Mouse (Mus musculus) neural tube, postnatal 0 days (tissue): ENCODE results near the gene Tnnt3. TPM values are rescaled to one million over a fixed set of nuclear protein-coding genes. Genes with fewer than 3 reads are reported as not detected.

Source experiments
- polyA plus RNA-seq: library from polyadenylated mRNA; unstranded; fragments of >200 nt; fragmentation: Nextera tagmentation; extraction: Ambion mirVana; gene quantifications from 2 replicates; pipeline ENCODE4 v1.2.1, GENCODE M21; 2015

Gene Tnnt3
- polyA plus RNA-seq: 5.2 and 7.0 TPM in 2 replicates

GRCm38 (mm10) chr7:142498575-142498974 is at the start of gene Tnnt3:
TSS of gene Tnnt3 (plus strand) at chr7:142498836.

GRCm38 (mm10) chr7:142460636-142461077 is 38.0 kb upstream of the Tnnt3 start, which contains the start of gene Lsp1:
TSS of gene Lsp1 (plus strand) at chr7:142460809.

DNA sequence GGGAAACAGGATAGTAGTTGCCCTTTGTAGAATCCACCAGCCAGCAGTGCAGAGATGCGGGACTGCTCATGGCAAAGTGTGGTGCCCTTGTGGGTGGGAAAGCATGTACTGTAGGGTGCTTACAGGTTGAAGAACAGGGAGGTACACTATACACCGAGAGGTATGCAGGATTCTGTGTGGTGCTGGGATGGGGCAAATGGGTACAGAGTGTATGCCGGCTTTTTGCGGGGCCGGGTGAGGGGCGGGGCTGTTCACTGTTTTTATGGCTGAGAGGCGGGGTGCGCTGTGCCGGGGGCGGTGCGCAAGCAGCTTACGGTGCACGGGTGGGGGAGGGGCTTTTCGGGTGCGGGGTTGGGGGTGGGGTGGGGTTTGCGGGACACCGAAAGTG is 34.0 kb downstream of the Tnnt3 start, which contains the start of gene Mrpl23:
Gene Mrpl23, plus strand, starts transcription at position 16 of the 388 bp plus-strand sequence.

Other genes starting within 250 kb of the Tnnt3 start
- gene Gm2431, start 240.5 kb upstream of the Tnnt3 start, polyA plus RNA-seq: not detected in 2 replicates
- not detected in 2 replicates for gene Gm4559, start 224.5 kb upstream of the Tnnt3 start, polyA plus RNA-seq
- gene Krtap5-1, start 201.7 kb upstream of the Tnnt3 start, polyA plus RNA-seq: not detected in 2 replicates
- gene Krtap5-4, start 195.3 kb upstream of the Tnnt3 start, polyA plus RNA-seq: not detected in 2 replicates
- 31.7 and 34.0 TPM in 2 replicates for gene Ifitm10, start 125.1 kb upstream of the Tnnt3 start, polyA plus RNA-seq
- 1.2 TPM in 1 of 2 replicates, not detected in the other for gene Gm49369, start 116.2 kb upstream of the Tnnt3 start, polyA plus RNA-seq
- gene Ctsd, start 110.8 kb upstream of the Tnnt3 start, polyA plus RNA-seq: 389 and 402 TPM in 2 replicates
- 0.35 TPM in 1 of 2 replicates, not detected in the other for gene Syt8, start 64.0 kb upstream of the Tnnt3 start, polyA plus RNA-seq
- 4.1 and 5.3 TPM in 2 replicates for gene Tnni2, start 57.0 kb upstream of the Tnnt3 start, polyA plus RNA-seq
- 9.9 and 11.5 TPM in 2 replicates for gene Lsp1, start 38.0 kb upstream of the Tnnt3 start, polyA plus RNA-seq
- 27.4 and 27.9 TPM in 2 replicates for gene Mrpl23, start 33.9 kb downstream of the Tnnt3 start, polyA plus RNA-seq
- 345 and 478 TPM in 2 replicates for gene Igf2, start 168.0 kb downstream of the Tnnt3 start, polyA plus RNA-seq
- not detected in 2 replicates for gene Gm49394, start 171.1 kb downstream of the Tnnt3 start, polyA plus RNA-seq
- 0.65 TPM in 1 of 2 replicates, not detected in the other for gene Ins2, start 244.5 kb downstream of the Tnnt3 start, polyA plus RNA-seq